In genomic region chr5:50215960-50216359, GRCm38 (mm10) we compare ENCODE assay signal across 7 mouse cellular contexts.
DNase-seq lines count a peak whose midpoint lies in the region; ATAC-seq and TF ChIP-seq lines count a peak whose summit lies in the region.

No protein-coding gene starts in this region.

- DNase-seq in kidney, adult 2 months = peak; percentile 35
- no peak for DNase-seq in kidney, adult 18-20 months
- peak; percentile 5 for DNase-seq in c-Kit-positive CD71-positive TER-119-negative erythroid progenitor cells, embryonic 14.5 days (ENCODE audit: low read depth)
- no peak for DNase-seq in urinary bladder, postnatal 14 days (ENCODE audit: low spot score)
- no peak for DNase-seq in adrenal gland, postnatal 14 days

- H3K4me3 ChIP-seq in kidney, adult 2 months (ENCODE audit: insufficient read depth, low read depth, low read length) = no peak overlapping the region
- no peak overlapping the region for H3K4me3 ChIP-seq in midbrain, embryonic 13.5 days (replicated peaks)
- H3K4me3 ChIP-seq in midbrain, embryonic 15.5 days = no peak overlapping the region

- no peak overlapping the region for H3K4me2 ChIP-seq in midbrain, embryonic 13.5 days (replicated peaks)
- no peak overlapping the region for H3K4me2 ChIP-seq in midbrain, embryonic 15.5 days

- no peak for TF ChIP-seq POLR2A in kidney, adult 2 months (IDR thresholded peaks at IDR 0.05; ENCODE audit: low read depth, low read length)

- H3K27me3 ChIP-seq in kidney, adult 2 months (replicated peaks; ENCODE audit: control insufficient read depth, insufficient read depth, low read length) = no peaks in the 10 kb centered on the region
- no peaks in the 10 kb centered on the region for H3K27me3 ChIP-seq in midbrain, embryonic 13.5 days
- no peaks in the 10 kb centered on the region for H3K27me3 ChIP-seq in midbrain, embryonic 15.5 days (replicated peaks)

- H3K36me3 ChIP-seq in kidney, adult 2 months (ENCODE audit: control insufficient read depth, insufficient read depth, low read length) = no peaks in the 10 kb centered on the region
- H3K36me3 ChIP-seq in midbrain, embryonic 13.5 days = no peaks in the 10 kb centered on the region
- H3K36me3 ChIP-seq in midbrain, embryonic 15.5 days (replicated peaks) = no peaks in the 10 kb centered on the region

- no peak overlapping the region for H3K9ac ChIP-seq in midbrain, embryonic 13.5 days (replicated peaks)
- H3K9ac ChIP-seq in midbrain, embryonic 15.5 days = no peak overlapping the region

- WGBS in kidney, adult 2 months = 38% methylated on average over 5 of the region's 5 CpGs
- 46% methylated on average over 5 of the region's 5 CpGs for WGBS in midbrain, embryonic 13.5 days
- WGBS in midbrain, embryonic 15.5 days = 45% methylated on average over 5 of the region's 5 CpGs

- peaks cover 9% of the 10 kb centered on the region; the same call in 1 of the 2 replicates for H3K4me1 ChIP-seq in kidney, adult 2 months (ENCODE audit: control insufficient read depth, insufficient read depth, low read length)
- no peaks in the 10 kb centered on the region for H3K4me1 ChIP-seq in midbrain, embryonic 13.5 days (replicated peaks)
- H3K4me1 ChIP-seq in midbrain, embryonic 15.5 days = no peaks in the 10 kb centered on the region

- no peak overlapping the region for H3K27ac ChIP-seq in kidney, adult 2 months (ENCODE audit: insufficient read depth, low read depth, low read length)
- no peak overlapping the region for H3K27ac ChIP-seq in midbrain, embryonic 13.5 days
- no peak overlapping the region for H3K27ac ChIP-seq in midbrain, embryonic 15.5 days

- peak; percentile 45; the same call in 1 of the 2 replicates for ATAC-seq in midbrain, embryonic 13.5 days
- ATAC-seq in midbrain, embryonic 15.5 days (replicated peaks) = no peak

- TF ChIP-seq CTCF in kidney, adult 2 months (conservative IDR thresholded peaks at IDR 0.05; ENCODE audit: insufficient read depth, insufficient read length, low read depth, low read length) = 0 out of 2 replicates have a peak, but pooled peaks have one; percentile 2

- no peaks in the 10 kb centered on the region for H3K9me3 ChIP-seq in midbrain, embryonic 13.5 days
- H3K9me3 ChIP-seq in midbrain, embryonic 15.5 days = no peaks in the 10 kb centered on the region

Comparison
In these comparisons a context has a peak if more than half of its experiments do, and no peak if none do; other contexts are left out.
1. DNase-seq: peak in kidney, adult 2 months (single experiment) and c-Kit-positive CD71-positive TER-119-negative erythroid progenitor cells, embryonic 14.5 days (single experiment); none in kidney, adult 18-20 months (single experiment), urinary bladder, postnatal 14 days (single experiment) and adrenal gland, postnatal 14 days (single experiment).